Mouse (Mus musculus) fat pad, adult 2 months (tissue): ENCODE results near the gene Rell1.

ENCODE experiments used
- DNase-seq: peaks from one replicate; pipeline ENCODE4 v3.0.0-alpha.2; 2011; ENCODE audit warnings: low read depth, low spot score; ENCODE audit errors: extremely low read depth

The Rell1 gene

DNA sequence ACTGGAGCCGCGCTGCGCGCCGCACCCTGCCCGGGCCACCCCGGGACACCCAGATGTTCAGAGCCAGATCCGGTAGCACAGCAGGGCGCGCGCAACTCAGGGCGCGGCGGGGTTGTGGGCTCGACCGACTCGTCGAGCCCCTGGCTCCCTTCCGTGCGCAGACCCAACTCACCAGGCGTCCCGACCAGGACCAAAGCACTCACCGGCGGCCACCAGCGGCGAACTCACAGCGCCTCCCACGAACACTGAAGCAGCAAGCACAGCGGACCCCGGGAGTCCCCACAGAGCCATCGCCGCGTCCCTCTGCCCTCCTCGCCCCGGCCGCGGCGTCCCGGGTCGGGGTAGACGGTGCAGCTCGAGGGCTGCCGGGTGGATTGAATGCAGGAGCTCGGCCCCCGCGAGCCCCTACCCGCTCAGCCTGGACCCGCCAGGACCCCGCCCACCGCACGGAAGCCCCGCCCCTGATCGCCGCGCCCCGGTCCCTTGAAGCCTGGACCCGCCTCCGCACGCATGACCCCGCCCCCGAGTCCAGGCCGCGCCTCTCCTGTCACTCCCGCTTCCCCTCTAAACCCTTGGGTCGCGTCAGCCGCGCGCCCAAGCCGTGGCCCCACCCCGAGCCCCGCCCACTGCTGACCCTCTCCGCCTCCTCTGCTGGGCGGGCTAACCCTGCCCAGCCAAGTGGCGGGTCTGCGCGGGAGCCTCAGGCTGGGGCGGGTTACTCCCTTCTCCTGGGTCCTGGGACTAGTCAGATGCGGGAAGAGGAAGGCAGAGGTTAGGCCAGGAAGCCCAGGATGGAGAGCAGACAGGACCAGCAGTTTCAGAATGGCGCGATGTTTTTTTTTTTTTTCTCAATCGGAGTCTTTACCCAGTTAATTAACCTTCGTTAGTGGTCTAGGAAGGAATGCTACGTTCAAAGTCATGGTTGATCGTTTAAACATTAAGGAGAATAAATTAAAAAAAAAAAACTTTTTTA lies at the start of gene Rell1:
Gene Rell1, minus strand, starts transcription at position 455 of the 973 bp plus-strand sequence.
- DNase-seq: peak; percentile 40

DNA sequence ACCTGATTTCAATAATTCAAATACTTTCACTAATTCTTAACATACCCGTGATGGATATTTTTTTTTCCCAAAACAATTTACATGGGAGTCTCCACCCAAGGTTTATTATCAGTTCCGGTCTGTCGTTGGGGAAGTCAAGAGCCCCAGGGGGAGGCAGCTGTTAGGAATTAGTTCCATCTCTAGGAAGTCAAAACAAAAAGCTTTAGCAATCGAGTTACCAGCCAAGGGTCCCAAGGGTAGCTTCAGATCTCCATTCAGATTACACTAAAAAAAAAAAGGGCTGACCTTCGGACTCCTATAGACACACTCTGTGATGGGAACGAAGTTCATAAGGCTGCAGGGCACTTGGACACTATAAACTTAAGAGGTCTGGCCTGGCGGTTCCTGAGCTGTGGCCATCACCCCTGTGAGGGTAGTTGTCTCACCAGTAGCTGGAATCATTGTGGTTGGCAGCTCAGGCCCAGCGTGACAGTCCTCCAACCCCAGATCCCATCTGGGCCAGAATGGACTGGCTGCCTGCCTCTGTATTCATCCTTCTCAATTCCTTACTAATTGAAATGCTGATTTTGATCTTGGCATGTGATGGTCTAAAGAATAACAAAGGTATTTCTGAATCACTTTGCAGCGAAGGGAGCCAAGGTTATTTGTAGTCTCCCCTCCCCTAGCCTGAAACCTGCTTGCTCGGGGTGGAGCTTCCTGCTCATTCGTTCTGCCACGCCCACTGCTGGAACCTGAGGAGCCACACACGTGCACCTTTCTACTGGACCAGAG lies 44.1 kb upstream of the Rell1 start:
- no peak for DNase-seq

DNA sequence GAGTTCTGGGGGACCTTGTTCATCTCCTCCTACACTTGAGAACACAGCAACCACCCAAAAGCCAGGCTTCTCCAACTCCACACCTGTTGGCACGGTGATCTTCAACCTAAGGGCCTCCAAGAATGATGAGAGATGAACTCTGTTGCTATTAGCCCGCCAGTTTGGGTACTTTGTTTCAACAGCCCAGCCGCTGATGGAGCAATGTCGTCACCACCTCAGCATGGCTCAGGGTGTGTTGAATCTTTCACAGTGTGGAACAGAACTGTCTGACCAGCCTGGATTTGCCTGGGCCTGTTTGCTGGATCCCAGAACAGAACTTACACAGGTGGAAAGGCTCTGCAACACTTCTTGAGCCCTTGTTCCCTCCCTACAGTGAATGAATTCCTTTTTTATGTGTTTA lies 37.9 kb upstream of the Rell1 start:
- DNase-seq: peak; percentile 34

DNA sequence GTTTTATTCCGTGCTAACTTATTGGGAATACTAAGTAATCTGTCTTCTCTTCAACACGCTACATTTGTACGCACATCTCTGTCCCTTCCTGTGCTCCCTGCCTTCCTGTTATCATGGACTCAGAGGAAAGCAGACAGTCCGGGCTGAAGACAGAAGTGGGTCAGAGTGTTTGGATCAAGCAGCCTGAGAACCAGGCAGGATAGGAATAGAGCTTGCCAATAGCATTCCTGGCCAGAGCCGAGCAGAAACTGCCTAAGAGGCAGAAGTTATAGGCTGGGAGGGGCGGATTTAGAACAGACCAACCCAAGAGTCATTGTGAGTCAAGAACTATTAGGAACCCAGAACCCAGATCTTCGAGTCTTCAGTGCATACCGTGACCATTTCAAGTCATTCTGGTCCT lies 34.6 kb upstream of the Rell1 start:
- DNase-seq: no peak

GRCm38 (mm10) chr5:63993865-63994264 lies 25.2 kb upstream of the Rell1 start:
- no peak for DNase-seq

DNA sequence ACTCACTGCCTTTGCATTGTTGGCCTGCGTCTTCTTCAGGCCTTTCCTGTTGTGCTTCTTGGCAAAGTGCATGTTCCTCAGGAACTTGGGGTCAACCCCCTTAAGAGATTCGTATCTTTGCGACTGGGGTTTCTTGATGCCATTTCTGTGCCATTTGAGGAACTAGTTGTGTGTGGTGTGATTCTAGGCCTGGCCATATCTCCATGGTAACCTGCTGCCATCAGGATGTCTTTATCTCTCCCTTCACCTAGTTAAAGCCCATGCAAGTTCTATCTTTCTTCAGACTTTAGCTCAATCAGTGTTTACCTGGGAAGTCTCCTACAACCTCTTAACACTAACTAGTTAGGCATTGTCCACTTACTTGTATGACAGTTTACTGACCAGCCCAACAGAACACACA lies 22.0 kb upstream of the Rell1 start:
- no peak for DNase-seq

DNA sequence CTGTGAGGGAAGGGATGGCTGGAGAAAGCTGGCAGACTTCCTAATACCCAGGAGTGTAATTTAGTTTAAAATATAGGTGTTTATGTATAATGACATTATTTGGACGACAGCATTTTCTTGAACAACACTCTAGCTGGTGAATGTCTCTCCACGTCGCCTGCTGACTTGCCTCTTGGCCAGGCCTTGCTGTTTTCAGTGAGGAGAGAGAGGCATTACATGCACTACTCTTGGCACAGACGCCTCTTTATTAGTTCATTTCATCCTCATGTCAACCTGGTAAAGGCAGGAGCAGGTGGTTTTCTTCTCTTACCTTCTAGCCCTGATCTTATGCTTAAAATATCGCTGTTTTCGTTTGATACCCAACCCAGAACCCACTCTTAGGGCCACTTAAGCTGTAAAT lies 17.6 kb upstream of the Rell1 start:
- no peak for DNase-seq

GRCm38 (mm10) chr5:63982296-63982695 lies 13.6 kb upstream of the Rell1 start:
- no peak for DNase-seq

GRCm38 (mm10) chr5:63970991-63971390 lies 2.3 kb upstream of the Rell1 start:
- DNase-seq: no peak

DNA sequence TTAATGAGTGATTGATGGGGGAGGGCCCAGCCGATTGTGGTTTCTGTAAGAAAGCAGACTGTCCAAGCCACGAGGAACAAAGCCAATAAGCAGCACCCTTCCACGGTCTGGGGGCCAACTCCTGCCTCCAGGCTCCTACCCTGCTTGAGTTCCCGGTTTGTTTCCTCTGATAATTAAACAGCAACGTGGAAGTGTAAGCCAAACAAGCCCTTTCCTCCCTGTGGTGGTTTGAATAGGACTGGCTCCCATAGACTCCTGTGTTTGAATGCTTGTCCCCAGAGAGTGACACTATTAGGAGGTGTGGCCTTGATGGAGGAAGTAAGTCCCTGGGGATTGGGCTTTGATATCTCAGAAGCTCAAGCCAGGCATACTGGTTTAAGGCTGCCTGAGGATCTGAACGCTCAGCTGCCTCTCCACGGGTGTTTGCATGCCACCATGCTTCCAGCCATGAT lies 1.6 kb upstream of the Rell1 start:
- DNase-seq: no peak

- no peak for DNase-seq
Observed at GRCm38 (mm10) chr5:63969476-63970112, 897 bp upstream of the Rell1 start.

DNA sequence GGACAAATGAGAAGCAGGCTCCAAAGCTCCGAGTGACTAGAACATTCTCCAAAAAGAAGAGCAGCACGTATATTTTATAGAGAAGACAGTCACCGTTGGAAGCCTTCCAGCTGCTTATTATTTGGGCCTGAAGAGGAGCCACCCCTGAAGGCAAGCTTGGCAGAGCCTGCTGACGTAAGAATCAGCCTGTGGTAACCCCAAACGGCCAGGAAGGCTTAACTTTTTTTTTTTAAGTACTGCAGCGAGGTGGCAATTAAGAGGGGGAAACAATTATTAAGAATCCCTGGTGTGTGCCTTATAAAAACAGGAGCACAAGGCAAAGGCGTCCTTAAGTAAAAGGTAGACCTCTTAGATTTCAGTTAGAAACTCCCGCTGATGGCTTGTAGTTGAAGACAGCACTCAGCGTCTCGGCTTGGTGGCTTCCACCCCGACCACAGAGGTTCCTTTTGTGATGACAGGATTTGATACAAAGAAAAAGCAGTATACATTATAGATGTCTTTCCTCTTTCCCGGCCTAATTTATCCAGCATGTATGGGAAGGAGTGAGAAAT lies 1.0 kb downstream of the Rell1 start:
- no peak for DNase-seq

- no peak for DNase-seq
Observed at GRCm38 (mm10) chr5:63966379-63966778, 2.3 kb downstream of the Rell1 start.

GRCm38 (mm10) chr5:63965946-63966345 lies 2.8 kb downstream of the Rell1 start:
- no peak for DNase-seq

DNA sequence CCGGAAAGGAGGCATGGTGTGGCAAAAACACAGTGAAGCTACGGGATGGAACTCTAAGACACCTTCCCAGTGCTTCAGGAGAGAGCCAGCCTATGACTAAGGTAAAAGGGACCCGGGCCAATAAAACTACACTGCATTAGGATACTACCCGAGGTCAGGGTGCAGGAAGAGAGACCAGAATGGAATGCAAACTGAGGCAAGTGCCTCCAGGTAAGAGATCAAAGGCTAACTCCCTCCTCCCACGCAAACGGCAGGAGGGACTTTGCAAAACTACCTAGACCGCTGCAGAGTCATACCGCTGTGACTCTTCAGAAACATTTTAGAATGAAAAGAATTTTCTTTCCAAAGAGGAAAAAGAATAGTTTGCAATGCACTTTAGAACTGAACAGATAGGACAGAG lies 4.1 kb downstream of the Rell1 start:
- no peak for DNase-seq

GRCm38 (mm10) chr5:63961726-63962125 lies 7.0 kb downstream of the Rell1 start:
- no peak for DNase-seq

- no peak for DNase-seq
Observed at GRCm38 (mm10) chr5:63960565-63960964, 8.1 kb downstream of the Rell1 start.

DNA sequence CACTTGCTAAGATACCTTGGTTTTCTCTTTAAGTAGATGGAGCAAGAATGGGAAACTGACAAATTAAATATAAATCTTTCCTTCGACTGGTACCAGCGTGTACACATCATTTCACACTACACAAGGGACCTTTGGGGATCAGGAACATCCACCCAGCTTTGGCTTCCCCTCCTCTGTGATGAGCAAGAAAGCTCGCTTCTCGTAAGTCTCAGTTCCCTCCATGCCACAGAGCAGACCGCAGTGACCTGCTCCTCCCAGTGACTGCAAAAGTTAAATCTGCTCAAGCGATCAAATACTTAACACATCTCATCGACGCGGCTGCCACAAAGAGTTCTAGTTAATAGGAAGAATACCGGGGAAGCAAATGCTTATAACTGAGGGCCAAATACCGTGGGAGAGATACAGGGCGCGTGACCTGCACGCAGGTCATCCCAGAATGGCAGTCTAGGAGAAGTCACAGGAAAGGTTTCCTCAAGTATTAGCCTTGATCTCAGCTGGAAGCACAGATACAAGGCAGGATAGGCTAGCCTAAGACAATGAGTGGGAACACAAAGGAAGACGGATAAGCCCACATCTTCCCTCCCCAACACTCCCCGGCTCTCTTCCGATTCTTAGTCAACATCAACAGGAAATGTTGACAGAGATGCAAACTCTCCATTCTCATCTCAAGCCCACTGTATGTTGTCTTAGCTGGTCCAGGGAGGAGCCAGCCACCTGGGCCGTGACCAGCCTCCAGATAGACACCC lies 9.6 kb downstream of the Rell1 start:
- DNase-seq: no peak

DNA sequence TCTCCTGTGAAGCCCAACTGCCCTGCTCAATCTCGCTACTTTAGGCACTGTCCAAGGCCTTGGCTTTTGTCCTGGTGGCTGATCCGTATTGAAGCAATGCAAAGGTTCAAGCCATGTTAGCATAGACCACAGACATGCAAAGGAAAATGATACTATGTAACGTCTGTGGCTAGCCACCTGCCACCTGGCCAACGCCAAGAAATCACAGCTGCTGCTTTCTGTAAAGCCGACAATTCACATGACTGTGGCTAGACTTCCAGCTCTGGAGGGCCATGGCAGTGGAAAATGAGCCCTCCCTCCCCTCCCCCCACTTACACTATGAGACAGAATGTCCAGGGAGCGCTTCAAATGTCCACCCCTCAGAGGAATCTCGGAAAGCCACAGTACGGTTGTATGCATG lies 11.1 kb downstream of the Rell1 start:
- no peak for DNase-seq

- no peak for DNase-seq
Observed at GRCm38 (mm10) chr5:63956411-63956810, 12.3 kb downstream of the Rell1 start.
